In the genomic region with DNA sequence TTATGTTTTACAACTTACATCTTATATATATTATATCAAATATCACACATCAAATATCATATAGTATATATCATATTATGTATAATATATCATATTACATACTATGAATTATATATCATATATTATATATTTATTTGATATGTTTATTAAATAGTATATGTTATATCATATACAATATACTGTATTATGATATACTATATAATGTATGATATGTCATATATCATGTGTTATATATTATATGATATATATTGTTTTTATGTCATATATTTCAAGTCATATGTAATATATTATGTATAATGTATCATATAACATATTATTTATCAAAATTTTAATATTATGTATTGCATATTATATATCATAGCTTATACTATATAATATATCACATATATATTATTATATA, we compare ENCODE assay signal across 22 mouse cellular contexts. TPM values are rescaled to one million over a fixed set of nuclear protein-coding genes. Genes with fewer than 3 reads are reported as not detected.
"Had no signal": no experiment of that assay in that cellular context is flagged by ENCODE, and none has a peak within 500 bp of the region (broad histone marks: within the 10 kb centered on the region; RNA-seq: fewer than 3 reads in every experiment).

No protein-coding gene starts in this region.

- H3K4me1 ChIP-seq: lung, embryonic 15.5 days; megakaryocyte, embryonic 14.5 days; midbrain, embryonic 13.5 days; midbrain, embryonic 15.5 days; neural tube, embryonic 13.5 days; stomach, embryonic 15.5 days had no signal

- H3K4me2 ChIP-seq: lung, embryonic 15.5 days; midbrain, embryonic 11.5 days; midbrain, embryonic 13.5 days; midbrain, embryonic 15.5 days; neural tube, embryonic 13.5 days; stomach, embryonic 15.5 days had no signal

- H3K9ac ChIP-seq: liver, postnatal 0 days; lung, embryonic 15.5 days; midbrain, embryonic 13.5 days; midbrain, embryonic 15.5 days; neural tube, embryonic 13.5 days; stomach, embryonic 15.5 days had no signal

- H3K27me3 ChIP-seq: lung, embryonic 15.5 days; megakaryocyte, embryonic 14.5 days; midbrain, embryonic 13.5 days; midbrain, embryonic 15.5 days; neural tube, embryonic 13.5 days; stomach, embryonic 15.5 days had no signal

- DNase-seq: liver, postnatal 0 days; lung, adult 2 months; lung, postnatal 14 days; lung, postnatal 36 days; right cerebral cortex, postnatal 14 days; thymus, adult 2 months; thymus, postnatal 25 days; thymus, postnatal 4 days had no signal

- H3K27ac ChIP-seq: lung, embryonic 15.5 days; macrophage; midbrain, embryonic 13.5 days; midbrain, embryonic 15.5 days; neural tube, embryonic 13.5 days; stomach, embryonic 15.5 days; stomach, postnatal 0 days had no signal

- H3K4me3 ChIP-seq: lung, embryonic 15.5 days; megakaryocyte, embryonic 14.5 days; midbrain, embryonic 13.5 days; midbrain, embryonic 15.5 days; neural tube, embryonic 13.5 days; stomach, embryonic 15.5 days had no signal

- H3K9me3 ChIP-seq: lung, embryonic 15.5 days; megakaryocyte, embryonic 14.5 days; stomach, embryonic 15.5 days had no signal

- ATAC-seq: liver, postnatal 0 days; lung, postnatal 0 days; midbrain, embryonic 13.5 days; midbrain, embryonic 15.5 days had no signal

- H3K36me3 ChIP-seq: lung, embryonic 15.5 days; midbrain, embryonic 13.5 days; midbrain, embryonic 15.5 days; neural tube, embryonic 13.5 days; stomach, embryonic 15.5 days had no signal

RNA-seq across cellular contexts. Expression of a gene that starts 2.0 kb away (rescaled TPM):
- polyA plus RNA-seq: liver, postnatal 0 days; lung, adult 2 months; lung, embryonic 15.5 days; lung, postnatal 0 days; macrophage; midbrain, embryonic 11.5 days; midbrain, embryonic 13.5 days; midbrain, embryonic 15.5 days; midbrain, postnatal 0 days; neural tube, embryonic 13.5 days; spleen, adult 2 months; stomach, embryonic 15.5 days; stomach, postnatal 0 days; testis, adult 2 months; thymus, adult 2 months; urinary bladder, adult 2 months had no signal
